Mouse (Mus musculus) bone marrow, adult 2 months (tissue): Measurements from ENCODE around the gene Agbl4.

ENCODE experiments used
- CTCF ChIP-seq: fragments of 200-500 bp; IDR thresholded peaks from 2 replicates; pipeline ENCODE4 v1.5.1; 2011; ENCODE audit warnings: low read length, control low read depth; ENCODE audit not compliant: control insufficient read depth, insufficient read depth
- POLR2A ChIP-seq: fragments of 200-500 bp; IDR thresholded peaks from 2 replicates; pipeline ENCODE4 v1.6.1; 2011; ENCODE audit warnings: low read depth, mild to moderate bottlenecking, control low read depth, low read length, borderline replicate concordance; ENCODE audit not compliant: control insufficient read depth

DNA sequence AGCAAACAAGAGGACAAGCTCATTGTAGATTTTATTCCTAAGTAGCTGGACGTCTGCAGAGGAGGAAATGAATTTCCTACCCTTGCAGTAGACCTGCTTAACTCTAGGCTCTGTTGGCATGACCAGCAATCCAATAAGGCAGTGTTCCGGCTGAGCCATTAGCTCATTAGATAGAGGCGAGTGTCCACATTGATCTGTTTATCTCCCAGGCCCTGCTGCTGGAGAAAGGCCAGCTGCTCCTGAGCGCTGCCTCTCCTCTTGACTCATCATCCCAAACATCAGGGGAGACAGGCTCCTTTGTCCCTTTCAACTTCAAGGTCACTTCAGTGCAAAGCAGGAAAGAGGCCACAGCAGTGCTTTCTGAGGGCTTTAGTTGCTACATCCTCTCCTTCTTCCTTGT is 858.0 kb downstream of the Agbl4 start:
- TF ChIP-seq CTCF (no peak), POLR2A (no peak)
